Mouse (Mus musculus): ENCODE results near the gene Nqo1. TPM values are rescaled to one million over a fixed set of nuclear protein-coding genes. Genes with fewer than 3 reads are reported as not detected.

Gene Nqo1
- polyA plus RNA-seq, 1 experiment from 2014 or later, result 8.2 TPM

GRCm38 (mm10) chr8:107387861-107388260, 15.1 kb downstream of the Nqo1 start:
- Histone ChIP-seq H3K4me2 (replicated peaks; ENCODE audit: low read depth, low read length) (no peak overlapping the region), H3K27me3 (replicated peaks; ENCODE audit: insufficient read depth, low read length) (no peaks in the 10 kb centered on the region), H3K27ac (ENCODE audit: low read length) (no peak overlapping the region), H3K4me3 (ENCODE audit: low read depth, low read length) (no peak overlapping the region), H3K4me1 (ENCODE audit: insufficient read depth, low read depth, low read length) (0 out of 2 replicates have a peak, but pooled peaks cover 4% of the 10 kb centered on the region), H3K9me3 (ENCODE audit: low read length) (no peaks in the 10 kb centered on the region), H3K36me3 (ENCODE audit: insufficient read depth, low read length) (no peaks in the 10 kb centered on the region), H3K9ac (replicated peaks; ENCODE audit: low read depth) (no peak overlapping the region)
- TF ChIP-seq EP300 (IDR thresholded peaks at IDR 0.05) (no peak), CTCF (IDR thresholded peaks at IDR 0.05) (peak; percentile 42)
- WGBS, result 54% methylated on average over 5 of the region's 5 CpGs
- no peak for ATAC-seq
- DNase-seq (ENCODE audit: low spot score), result peak; percentile 55

DNA sequence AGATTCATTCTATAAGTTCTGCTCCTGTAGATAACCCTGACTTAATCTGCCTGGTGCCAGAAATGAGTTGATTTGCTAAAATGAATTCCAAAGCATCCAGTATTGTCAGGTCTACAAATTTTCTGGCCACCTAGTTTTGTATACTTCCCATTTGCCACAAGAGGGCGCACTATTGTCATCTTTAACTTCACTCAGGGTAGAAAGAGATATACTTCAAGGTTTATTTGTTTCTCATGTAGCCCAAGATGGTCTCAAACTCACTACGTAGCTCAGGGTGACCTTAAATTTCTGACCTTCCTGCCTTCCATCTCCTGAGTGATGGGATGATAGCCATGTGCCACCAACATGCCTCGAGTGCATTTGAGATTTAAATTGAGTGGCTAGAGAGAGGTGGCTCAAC, 16.4 kb downstream of the Nqo1 start:
- Histone ChIP-seq H3K27me3 (replicated peaks; ENCODE audit: insufficient read depth, low read length) (no peaks in the 10 kb centered on the region), H3K9ac (replicated peaks; ENCODE audit: low read depth) (no peak overlapping the region), H3K4me2 (replicated peaks; ENCODE audit: low read depth, low read length) (no peak overlapping the region), H3K4me3 (ENCODE audit: low read depth, low read length) (no peak overlapping the region), H3K9me3 (ENCODE audit: low read length) (no peaks in the 10 kb centered on the region), H3K27ac (ENCODE audit: low read length) (no peak overlapping the region), H3K36me3 (ENCODE audit: insufficient read depth, low read length) (no peaks in the 10 kb centered on the region), H3K4me1 (ENCODE audit: insufficient read depth, low read depth, low read length) (0 out of 2 replicates have a peak, but pooled peaks cover 4% of the 10 kb centered on the region)
- DNase-seq (ENCODE audit: low spot score) (peak; percentile 74), ATAC-seq (peak; percentile 26)
- 14% methylated on average over 3 of the region's 3 CpGs for WGBS
- no peak for TF ChIP-seq EP300 (IDR thresholded peaks at IDR 0.05)
- peak; percentile 78 for TF ChIP-seq CTCF (IDR thresholded peaks at IDR 0.05)

DNA sequence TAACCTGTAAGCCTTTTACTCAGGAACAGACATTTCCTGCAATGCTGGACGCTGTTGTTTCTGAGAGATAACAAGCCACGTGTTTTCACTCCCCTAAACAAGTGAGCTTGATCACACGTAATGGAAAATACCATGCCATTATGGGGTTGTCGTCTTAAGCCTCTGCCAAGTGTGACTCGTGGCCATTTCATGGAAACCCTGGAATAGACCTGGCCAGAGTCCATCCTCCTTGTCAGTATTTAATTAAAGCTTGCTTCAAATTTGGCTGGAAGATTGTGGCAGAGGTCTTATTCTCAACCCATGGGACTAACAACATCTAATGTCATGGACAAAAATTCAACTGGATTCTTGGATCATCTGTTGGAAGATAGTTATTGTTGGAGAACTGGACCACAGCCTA, 16.8 kb downstream of the Nqo1 start:
- no peak for TF ChIP-seq CTCF (IDR thresholded peaks at IDR 0.05)
- 0 out of 2 replicates have a peak, but pooled peaks have one; percentile 18 for TF ChIP-seq EP300 (IDR thresholded peaks at IDR 0.05)
- Histone ChIP-seq H3K4me3 (ENCODE audit: low read depth, low read length) (no peak overlapping the region), H3K4me2 (replicated peaks; ENCODE audit: low read depth, low read length) (no peak overlapping the region), H3K4me1 (ENCODE audit: insufficient read depth, low read depth, low read length) (0 out of 2 replicates have a peak, but pooled peaks cover 4% of the 10 kb centered on the region), H3K27me3 (replicated peaks; ENCODE audit: insufficient read depth, low read length) (no peaks in the 10 kb centered on the region), H3K9me3 (ENCODE audit: low read length) (no peaks in the 10 kb centered on the region), H3K27ac (ENCODE audit: low read length) (no peak overlapping the region), H3K36me3 (ENCODE audit: insufficient read depth, low read length) (no peaks in the 10 kb centered on the region), H3K9ac (replicated peaks; ENCODE audit: low read depth) (no peak overlapping the region)
- DNase-seq (ENCODE audit: low spot score) (peak; percentile 26), ATAC-seq (0 out of 2 replicates have a peak, but pooled peaks have one; percentile 26)
- 30% methylated on average over 5 of the region's 5 CpGs for WGBS

DNA sequence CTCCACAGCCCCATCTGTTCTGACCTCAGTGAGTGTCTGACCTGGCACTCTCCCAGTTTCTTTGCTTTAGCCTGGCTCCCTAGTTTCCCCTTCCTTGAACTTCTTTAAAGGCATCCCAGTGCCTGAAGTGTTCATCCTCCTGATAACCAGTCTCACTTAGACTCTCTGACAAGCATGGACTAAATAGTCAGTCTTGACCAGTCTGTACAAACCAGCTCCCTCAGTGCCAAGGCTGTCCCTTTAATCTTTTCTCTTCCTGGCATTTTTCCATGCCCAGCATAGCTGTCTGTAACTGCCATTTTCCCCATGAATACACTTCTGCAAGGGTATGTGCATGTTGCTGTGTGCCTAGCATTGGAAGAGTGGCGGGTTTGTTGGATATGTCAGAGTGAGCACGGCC, 17.9 kb downstream of the Nqo1 start:
- 0 out of 2 replicates have a peak, but pooled peaks cover 4% of the 10 kb centered on the region for H3K4me1 ChIP-seq (ENCODE audit: insufficient read depth, low read depth, low read length)
- H3K9ac ChIP-seq (replicated peaks; ENCODE audit: low read depth), result no peak overlapping the region
- H3K9me3 ChIP-seq (ENCODE audit: low read length), result no peaks in the 10 kb centered on the region
- DNase-seq (ENCODE audit: low spot score) (no peak), ATAC-seq (no peak)
- no peaks in the 10 kb centered on the region for H3K27me3 ChIP-seq (replicated peaks; ENCODE audit: insufficient read depth, low read length)
- no peak overlapping the region for H3K4me2 ChIP-seq (replicated peaks; ENCODE audit: low read depth, low read length)
- H3K4me3 ChIP-seq (ENCODE audit: low read depth, low read length), result no peak overlapping the region
- H3K36me3 ChIP-seq (ENCODE audit: insufficient read depth, low read length), result no peaks in the 10 kb centered on the region
- TF ChIP-seq EP300 (IDR thresholded peaks at IDR 0.05), result no peak
- TF ChIP-seq CTCF (IDR thresholded peaks at IDR 0.05), result no peak
- H3K27ac ChIP-seq (ENCODE audit: low read length), result no peak overlapping the region
- WGBS, result 86% methylated on average over 2 of the region's 2 CpGs

DNA sequence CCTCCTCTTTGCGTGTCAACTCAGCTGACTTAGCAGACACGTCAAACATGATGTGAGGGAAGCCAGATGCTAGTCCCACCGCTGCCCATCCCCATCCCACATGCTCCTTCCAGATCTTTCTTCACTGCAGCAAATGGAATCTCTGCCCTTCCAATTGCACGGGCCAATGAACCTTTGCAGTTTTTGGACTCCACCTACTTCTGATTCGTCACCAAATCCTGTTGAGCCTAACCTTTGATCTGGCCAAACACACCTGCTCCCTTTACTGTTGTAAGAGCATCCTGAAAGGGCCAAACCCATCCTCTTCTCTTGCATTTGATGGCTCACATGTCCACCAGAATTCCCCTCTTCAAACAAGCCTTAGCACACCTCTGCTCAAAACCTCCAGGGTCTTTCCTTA, 18.4 kb downstream of the Nqo1 start:
- ATAC-seq (no peak), DNase-seq (ENCODE audit: low spot score) (no peak)
- Histone ChIP-seq H3K36me3 (ENCODE audit: insufficient read depth, low read length) (no peaks in the 10 kb centered on the region), H3K4me2 (replicated peaks; ENCODE audit: low read depth, low read length) (no peak overlapping the region), H3K27me3 (replicated peaks; ENCODE audit: insufficient read depth, low read length) (no peaks in the 10 kb centered on the region), H3K9ac (replicated peaks; ENCODE audit: low read depth) (no peak overlapping the region), H3K9me3 (ENCODE audit: low read length) (no peaks in the 10 kb centered on the region), H3K4me1 (ENCODE audit: insufficient read depth, low read depth, low read length) (no peaks in the 10 kb centered on the region), H3K27ac (ENCODE audit: low read length) (no peak overlapping the region), H3K4me3 (ENCODE audit: low read depth, low read length) (no peak overlapping the region)
- TF ChIP-seq CTCF (IDR thresholded peaks at IDR 0.05) (no peak), EP300 (IDR thresholded peaks at IDR 0.05) (no peak)
- WGBS, result 35% methylated on average over 5 of the region's 5 CpGs

- DNase-seq (ENCODE audit: low spot score) (no peak), ATAC-seq (no peak)
- WGBS, result 62% methylated on average over 4 of the region's 4 CpGs
- TF ChIP-seq CTCF (IDR thresholded peaks at IDR 0.05) (no peak), EP300 (IDR thresholded peaks at IDR 0.05) (no peak)
- Histone ChIP-seq H3K9ac (replicated peaks; ENCODE audit: low read depth) (no peak overlapping the region), H3K27me3 (replicated peaks; ENCODE audit: insufficient read depth, low read length) (no peaks in the 10 kb centered on the region), H3K27ac (ENCODE audit: low read length) (no peak overlapping the region), H3K36me3 (ENCODE audit: insufficient read depth, low read length) (no peaks in the 10 kb centered on the region), H3K4me1 (ENCODE audit: insufficient read depth, low read depth, low read length) (no peaks in the 10 kb centered on the region), H3K9me3 (ENCODE audit: low read length) (no peaks in the 10 kb centered on the region), H3K4me2 (replicated peaks; ENCODE audit: low read depth, low read length) (no peak overlapping the region), H3K4me3 (ENCODE audit: low read depth, low read length) (no peak overlapping the region)
Observed at GRCm38 (mm10) chr8:107382898-107383297, 20.1 kb downstream of the Nqo1 start.

DNA sequence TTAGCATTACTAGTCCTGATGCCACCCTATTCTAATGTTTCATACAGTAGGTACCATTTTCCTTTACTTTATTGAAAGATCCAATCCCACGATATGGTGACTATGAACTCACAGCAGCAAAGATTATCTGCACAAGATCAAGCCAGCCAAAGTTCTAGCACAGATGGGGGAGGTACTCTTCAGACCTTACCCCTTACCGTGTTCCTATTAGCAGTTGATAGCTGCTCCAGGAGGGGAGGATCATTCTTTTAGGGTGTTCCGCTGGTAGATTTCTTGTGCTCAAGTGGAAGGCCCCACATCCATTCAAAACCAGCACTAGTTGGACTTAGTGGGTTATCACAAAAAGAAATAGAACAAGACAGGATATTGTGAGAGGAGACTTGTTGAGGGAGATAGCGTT, 21.3 kb downstream of the Nqo1 start:
- WGBS, result 90% methylated on average over 4 of the region's 4 CpGs
- Histone ChIP-seq H3K9me3 (ENCODE audit: low read length) (no peaks in the 10 kb centered on the region), H3K27ac (ENCODE audit: low read length) (no peak overlapping the region), H3K27me3 (replicated peaks; ENCODE audit: insufficient read depth, low read length) (no peaks in the 10 kb centered on the region), H3K36me3 (ENCODE audit: insufficient read depth, low read length) (0 out of 2 replicates have a peak, but pooled peaks cover 4% of the 10 kb centered on the region), H3K4me1 (ENCODE audit: insufficient read depth, low read depth, low read length) (no peaks in the 10 kb centered on the region), H3K4me2 (replicated peaks; ENCODE audit: low read depth, low read length) (no peak overlapping the region), H3K4me3 (ENCODE audit: low read depth, low read length) (no peak overlapping the region), H3K9ac (replicated peaks; ENCODE audit: low read depth) (no peak overlapping the region)
- DNase-seq (ENCODE audit: low spot score) (no peak), ATAC-seq (no peak)
- TF ChIP-seq EP300 (IDR thresholded peaks at IDR 0.05) (no peak), CTCF (IDR thresholded peaks at IDR 0.05) (no peak)
